Mouse (Mus musculus) liver, postnatal 0 days (tissue): Measurements from ENCODE around the gene Ctdsp1. TPM values are rescaled to one million over a fixed set of nuclear protein-coding genes. Genes with fewer than 3 reads are reported as not detected.
"Not testable (repeated sequence)": the region's sequence is repeated elsewhere in the genome, so short reads cannot be mapped to it uniquely, and the experiment has no call there.

Experiments used
- ATAC-seq: fragments of 200-750 bp; cut with Nextera tagmentation; 2 replicates; pipeline ENCODE4 v1.8.0; 2017; ENCODE audit warnings: mild to moderate bottlenecking, moderate library complexity
- DNase-seq: peaks from one replicate; pipeline ENCODE4 v3.0.0-alpha.2; 2016
- H3K27ac ChIP-seq: fragments of 300-500 bp; sonication (generic); 2 replicates; pipeline ENCODE4 v1.5.1; 2014; ENCODE audit warnings: antibody characterized with exemption, moderate library complexity, mild to moderate bottlenecking, low read depth
- H3K27me3 ChIP-seq: fragments of 300-500 bp; sonication (generic); 2 replicates; pipeline ENCODE4 v1.6.1; 2014; ENCODE audit warnings: low read length, control low read depth, mixed read lengths; ENCODE audit not compliant: insufficient read depth
- H3K36me3 ChIP-seq: fragments of 300-500 bp; sonication (generic); replicated peaks from 2 replicates; pipeline ENCODE4 v1.6.1; 2014; ENCODE audit warnings: mild to moderate bottlenecking, control low read depth, low read length, moderate library complexity, mixed read lengths; ENCODE audit not compliant: insufficient read depth
- H3K4me1 ChIP-seq: fragments of 300-500 bp; sonication (generic); 2 replicates; pipeline ENCODE4 v1.6.1; 2014; ENCODE audit warnings: antibody characterized with exemption, mild to moderate bottlenecking, control low read depth; ENCODE audit not compliant: insufficient read depth
- H3K4me2 ChIP-seq: fragments of 300-500 bp; sonication (generic); 2 replicates; pipeline ENCODE4 v1.6.1; 2014; ENCODE audit warnings: low read depth, mild to moderate bottlenecking, low read length, moderate library complexity, mixed read lengths
- H3K4me3 ChIP-seq: fragments of 300-500 bp; sonication (generic); 2 replicates; pipeline ENCODE4 v1.5.1; 2014; ENCODE audit warnings: low read depth, low read length
- H3K9ac ChIP-seq: fragments of 300-500 bp; sonication (generic); replicated peaks from 2 replicates; pipeline ENCODE4 v1.6.1; 2014; ENCODE audit warnings: mild to moderate bottlenecking, moderate library complexity
- H3K9me3 ChIP-seq: fragments of 300-500 bp; sonication (generic); 2 replicates; pipeline ENCODE4 v1.6.1; 2016; ENCODE audit warnings: mild to moderate bottlenecking, control low read depth, low read length, mixed read lengths
- CTCF ChIP-seq: sonication (generic); IDR thresholded peaks from 2 replicates; pipeline ENCODE4 v1.5.1; 2016; ENCODE audit warnings: antibody characterized with exemption, low read depth
- EP300 ChIP-seq: IDR thresholded peaks from 2 replicates; pipeline ENCODE4 v1.6.1; 2016; ENCODE audit warnings: antibody characterized with exemption, low read depth, mild to moderate bottlenecking
- WGBS: fragments of 180-500 bp; shearing (Covaris S2); extraction: QIAGEN DNeasy Blood & Tissue Kit; methylation state at CpG from one replicate; pipeline ENCODE4 v1.1.7; 2014; ENCODE audit not compliant: insufficient replicate concordance; 5-methylcytosine and 5-hydroxymethylcytosine counted together
- polyA plus RNA-seq: library from polyadenylated mRNA; unstranded; fragments of >200 nt; fragmentation: Nextera tagmentation; extraction: Ambion mirVana; gene quantifications from 2 replicates; pipeline ENCODE4 v1.2.1, GENCODE M21; 2015

Gene Ctdsp1
- polyA plus RNA-seq, 1 experiment from 2014 or later, result 40.4 TPM

- 37% methylated on average over 7 of the region's 7 CpGs for WGBS
- no peak for ATAC-seq
- Histone ChIP-seq H3K9me3 (no peaks in the 10 kb centered on the region), H3K4me3 (peak overlapping the region; percentile 97), H3K4me2 (peak overlapping the region; percentile 93), H3K27ac (peak overlapping the region; percentile 100), H3K9ac (peak overlapping the region; percentile 100), H3K27me3 (no peaks in the 10 kb centered on the region), H3K36me3 (peaks cover 21% of the 10 kb centered on the region), H3K4me1 (peaks cover 49% of the 10 kb centered on the region)
- DNase-seq, result no peak
- no peak for TF ChIP-seq EP300
- TF ChIP-seq CTCF, result no peak
Observed at GRCm38 (mm10) chr1:74393010-74393409, 1.7 kb downstream of the Ctdsp1 start.

GRCm38 (mm10) chr1:74393697-74394096 lies 2.4 kb downstream of the Ctdsp1 start:
- 86% methylated on average over 9 of the region's 9 CpGs for WGBS
- Histone ChIP-seq H3K4me2 (peak overlapping the region; percentile 93), H3K4me3 (no peak overlapping the region), H3K9me3 (no peaks in the 10 kb centered on the region), H3K27me3 (no peaks in the 10 kb centered on the region), H3K9ac (no peak overlapping the region), H3K4me1 (peaks cover 52% of the 10 kb centered on the region), H3K36me3 (peaks cover 21% of the 10 kb centered on the region), H3K27ac (0 out of 2 replicates have a peak overlapping the region, but pooled peaks have one; percentile 4)
- ATAC-seq, result no peak
- no peak for TF ChIP-seq EP300
- no peak for TF ChIP-seq CTCF
- no peak for DNase-seq

- Histone ChIP-seq H3K4me2 (no peak overlapping the region), H3K27me3 (no peaks in the 10 kb centered on the region), H3K4me1 (peaks cover 52% of the 10 kb centered on the region), H3K4me3 (no peak overlapping the region), H3K36me3 (peaks cover 21% of the 10 kb centered on the region), H3K9ac (no peak overlapping the region), H3K9me3 (no peaks in the 10 kb centered on the region), H3K27ac (peak overlapping the region; percentile 55; the same call in 1 of the 2 replicates)
- ATAC-seq (no peak), DNase-seq (no peak)
- 84% methylated on average over 9 of the region's 9 CpGs for WGBS
- no peak for TF ChIP-seq EP300
- TF ChIP-seq CTCF, result no peak
Observed at GRCm38 (mm10) chr1:74394311-74394710, 3.0 kb downstream of the Ctdsp1 start.

DNA sequence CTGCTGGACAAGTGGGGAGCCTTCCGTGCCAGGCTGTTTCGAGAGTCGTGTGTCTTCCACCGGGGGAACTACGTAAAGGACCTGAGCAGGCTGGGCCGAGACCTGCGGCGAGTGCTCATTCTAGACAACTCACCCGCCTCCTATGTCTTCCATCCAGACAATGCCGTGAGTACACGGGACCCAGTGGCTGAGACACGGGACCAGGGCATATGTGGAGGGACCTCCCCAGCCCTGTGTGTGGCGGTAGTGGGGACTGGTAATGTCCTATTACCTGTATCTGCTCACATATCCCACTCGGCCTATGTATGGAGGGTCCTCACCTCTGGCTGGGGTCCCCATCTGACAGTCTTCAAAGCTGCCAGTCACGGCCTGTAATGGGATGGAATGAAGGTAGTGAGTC lies 3.5 kb downstream of the Ctdsp1 start:
- H3K9ac ChIP-seq, result no peak overlapping the region
- no peak for TF ChIP-seq CTCF
- TF ChIP-seq EP300, result no peak
- H3K36me3 ChIP-seq, result peaks cover 21% of the 10 kb centered on the region
- no peak overlapping the region for H3K4me3 ChIP-seq
- peak overlapping the region; percentile 55; the same call in 1 of the 2 replicates for H3K27ac ChIP-seq
- peaks cover 46% of the 10 kb centered on the region for H3K4me1 ChIP-seq
- 89% methylated on average over 15 of the region's 15 CpGs for WGBS
- no peak for ATAC-seq
- no peak overlapping the region for H3K4me2 ChIP-seq
- H3K27me3 ChIP-seq, result no peaks in the 10 kb centered on the region
- no peak for DNase-seq
- no peaks in the 10 kb centered on the region for H3K9me3 ChIP-seq

GRCm38 (mm10) chr1:74395290-74395689 lies 4.0 kb downstream of the Ctdsp1 start:
- ATAC-seq (no peak), DNase-seq (no peak)
- peaks cover 42% of the 10 kb centered on the region for H3K4me1 ChIP-seq
- no peak overlapping the region for H3K9ac ChIP-seq
- no peak overlapping the region for H3K4me3 ChIP-seq
- WGBS, result 86% methylated on average over 13 of the region's 13 CpGs
- peak overlapping the region; percentile 55; the same call in 1 of the 2 replicates for H3K27ac ChIP-seq
- peaks cover 21% of the 10 kb centered on the region for H3K36me3 ChIP-seq
- no peak overlapping the region for H3K4me2 ChIP-seq
- H3K27me3 ChIP-seq, result no peaks in the 10 kb centered on the region
- TF ChIP-seq CTCF (no peak), EP300 (no peak)
- H3K9me3 ChIP-seq, result no peaks in the 10 kb centered on the region

- not testable (repeated sequence) for ATAC-seq, H3K27me3 ChIP-seq, DNase-seq, H3K9me3 ChIP-seq
- H3K36me3 ChIP-seq, result peaks cover 21% of the 10 kb centered on the region
- peak overlapping the region; percentile 59 for H3K4me3 ChIP-seq
- peak overlapping the region; percentile 89 for H3K27ac ChIP-seq
- peaks cover 42% of the 10 kb centered on the region for H3K4me1 ChIP-seq
- WGBS, result 8% methylated on average over 11 of the region's 12 CpGs
- peak overlapping the region; percentile 71 for H3K9ac ChIP-seq
- peak overlapping the region; percentile 85 for H3K4me2 ChIP-seq
Observed at GRCm38 (mm10) chr1:74396456-74397222, 5.3 kb downstream of the Ctdsp1 start.
